Mouse (Mus musculus) liver, embryonic 13.5 days (tissue): ENCODE measurements around the gene Npy1r. TPM values are rescaled to one million over a fixed set of nuclear protein-coding genes. Genes with fewer than 3 reads are reported as not detected.
A peak's percentile ranks its signal among the peaks of the same experiment; 100 is the strongest.

ENCODE experiments used
- ATAC-seq: fragments of 200-750 bp; cut with Nextera tagmentation; 2 replicates; pipeline ENCODE4 v1.8.0; 2017; ENCODE audit warnings: low read depth, mild to moderate bottlenecking, moderate number of reproducible peaks, moderate library complexity
- DNase-seq: peaks from one replicate; pipeline ENCODE4 v3.0.0; 2022
- H3K27ac ChIP-seq: fragments of 300-500 bp; sonication (generic); 2 replicates; pipeline ENCODE4 v1.5.1; 2015; ENCODE audit warnings: moderate library complexity, mild to moderate bottlenecking, inconsistent platforms
- H3K27me3 ChIP-seq: fragments of 300-500 bp; sonication (generic); 2 replicates; pipeline ENCODE4 v1.6.1; 2015; ENCODE audit warnings: mild to moderate bottlenecking, inconsistent platforms
- H3K36me3 ChIP-seq: fragments of 300-500 bp; sonication (generic); 2 replicates; pipeline ENCODE4 v1.6.1; 2015; ENCODE audit warnings: mild to moderate bottlenecking, inconsistent platforms
- H3K4me1 ChIP-seq: fragments of 300-500 bp; sonication (generic); replicated peaks from 2 replicates; pipeline ENCODE4 v1.6.1; 2015; ENCODE audit warnings: inconsistent platforms
- H3K4me2 ChIP-seq: fragments of 300-500 bp; sonication (generic); 2 replicates; pipeline ENCODE4 v1.6.1; 2015; ENCODE audit warnings: inconsistent platforms, mild to moderate bottlenecking, moderate library complexity
- H3K4me3 ChIP-seq: fragments of 300-500 bp; sonication (generic); replicated peaks from 2 replicates; pipeline ENCODE4 v1.5.1; 2015; ENCODE audit warnings: mild to moderate bottlenecking, inconsistent platforms
- H3K9ac ChIP-seq: fragments of 300-500 bp; sonication (generic); 2 replicates; pipeline ENCODE4 v1.6.1; 2015; ENCODE audit warnings: mild to moderate bottlenecking, inconsistent platforms
- H3K9me3 ChIP-seq: fragments of 300-500 bp; sonication (generic); replicated peaks from 2 replicates; pipeline ENCODE4 v1.6.1; 2016; ENCODE audit warnings: inconsistent platforms
- WGBS: fragments of 180-500 bp; shearing (Covaris S2); methylation state at CpG from one replicate; pipeline ENCODE4 v1.1.7; 2015; ENCODE audit not compliant: insufficient replicate concordance; 5-methylcytosine and 5-hydroxymethylcytosine counted together
- polyA plus RNA-seq: library from polyadenylated mRNA; unstranded; fragments of >200 nt; fragmentation: Nextera tagmentation; extraction: Ambion mirVana; gene quantifications from 2 replicates; pipeline ENCODE4 v1.2.1, GENCODE M21; 2015

Gene Npy1r
- 0.09 and 0.10 TPM in 2 replicates for polyA plus RNA-seq

- Histone ChIP-seq H3K27me3 (peaks cover 30% of the 10 kb centered on the region), H3K4me3 (peak within 1 kb of the TSS; percentile 18; the same call in 1 of the 2 replicates), H3K9ac (no peak within 1 kb of the TSS), H3K4me2 (peak within 1 kb of the TSS; percentile 29; the same call in 1 of the 2 replicates), H3K27ac (no peak within 1 kb of the TSS), H3K9me3 (no peaks in the 10 kb centered on the region), H3K4me1 (no peaks in the 10 kb centered on the region), H3K36me3 (no peaks in the 10 kb centered on the region)
- WGBS, result 3% methylated on average over 30 of the region's 30 CpGs
- DNase-seq, result no peak
- ATAC-seq, result no peak
These were observed at the start of gene Npy1r for GRCm38 (mm10) chr8:66696970-66697843. Gene Npy1r (plus strand): TSS chr8:66697192.

DNA sequence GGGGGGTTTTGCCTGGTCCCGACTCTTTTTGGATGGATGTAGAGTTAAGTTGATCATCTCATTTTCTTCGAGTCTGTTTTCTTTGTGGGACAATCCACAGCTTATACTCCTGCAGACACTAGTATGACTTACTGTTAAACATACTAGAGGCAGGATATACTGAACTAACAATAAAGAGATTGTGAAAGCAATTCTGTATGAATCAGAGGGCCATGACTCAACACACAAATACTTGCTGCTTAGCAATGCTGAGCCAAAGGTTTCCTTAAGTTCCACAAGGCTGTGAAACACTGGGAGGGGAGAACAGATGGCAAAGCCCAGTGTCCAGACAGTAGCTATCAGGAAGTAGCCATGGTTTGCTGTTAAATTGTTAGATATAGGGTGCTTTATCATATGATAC lies 15.7 kb upstream of the Npy1r start:
- WGBS, result 54% methylated on average over 2 of the region's 2 CpGs
- DNase-seq (no peak), ATAC-seq (no peak)

GRCm38 (mm10) chr8:66687511-66688329 lies 9.3 kb upstream of the Npy1r start, which contains the start of gene Npy5r:
Gene Npy5r (minus strand): TSS chr8:66688128.
- ATAC-seq (no peak), DNase-seq (no peak)
- Histone ChIP-seq H3K9ac (no peak within 1 kb of the TSS), H3K36me3 (no peaks in the 10 kb centered on the region), H3K4me3 (0 out of 2 replicates have a peak within 1 kb of the TSS, but pooled peaks have one; percentile 10), H3K9me3 (no peaks in the 10 kb centered on the region), H3K4me1 (no peaks in the 10 kb centered on the region), H3K27ac (no peak within 1 kb of the TSS), H3K27me3 (peaks cover 17% of the 10 kb centered on the region), H3K4me2 (peak within 1 kb of the TSS; percentile 39; the same call in 1 of the 2 replicates)
- WGBS, result 3% methylated on average over 43 of the region's 43 CpGs

More for the DNA sequence above, 15.7 kb upstream of the Npy1r start:
- H3K4me3 ChIP-seq, result no peak overlapping the region
- no peaks in the 10 kb centered on the region for H3K4me1 ChIP-seq
- no peaks in the 10 kb centered on the region for H3K36me3 ChIP-seq
- no peak overlapping the region for H3K9ac ChIP-seq
- H3K9me3 ChIP-seq, result no peaks in the 10 kb centered on the region
- no peak overlapping the region for H3K27ac ChIP-seq
- no peak overlapping the region for H3K4me2 ChIP-seq
- no peaks in the 10 kb centered on the region for H3K27me3 ChIP-seq

- 49% methylated on average over 6 of the region's 6 CpGs for WGBS
- H3K4me3 ChIP-seq, result no peak overlapping the region
These were observed 8.6 kb upstream of the Npy1r start for GRCm38 (mm10) chr8:66688395-66688794.

GRCm38 (mm10) chr8:66688799-66689198 lies 8.2 kb upstream of the Npy1r start:
- ATAC-seq (no peak), DNase-seq (no peak)
- H3K4me2 ChIP-seq, result no peak overlapping the region
- H3K4me1 ChIP-seq, result no peaks in the 10 kb centered on the region
- H3K36me3 ChIP-seq, result no peaks in the 10 kb centered on the region
- peaks cover 17% of the 10 kb centered on the region for H3K27me3 ChIP-seq
- H3K9me3 ChIP-seq, result no peaks in the 10 kb centered on the region
- H3K4me3 ChIP-seq, result no peak overlapping the region
- WGBS, result 39% methylated on average over 4 of the region's 4 CpGs
- H3K9ac ChIP-seq, result no peak overlapping the region
- no peak overlapping the region for H3K27ac ChIP-seq

More at GRCm38 (mm10) chr8:66688395-66688794, 8.6 kb upstream of the Npy1r start:
- H3K9ac ChIP-seq, result no peak overlapping the region
- H3K4me2 ChIP-seq, result no peak overlapping the region
- H3K27ac ChIP-seq, result no peak overlapping the region
- H3K27me3 ChIP-seq, result peaks cover 17% of the 10 kb centered on the region
- ATAC-seq (no peak), DNase-seq (no peak)
- no peaks in the 10 kb centered on the region for H3K4me1 ChIP-seq
- H3K9me3 ChIP-seq, result no peaks in the 10 kb centered on the region
- H3K36me3 ChIP-seq, result no peaks in the 10 kb centered on the region

GRCm38 (mm10) chr8:66690402-66690801 lies 6.6 kb upstream of the Npy1r start:
- Histone ChIP-seq H3K4me2 (no peak overlapping the region), H3K36me3 (no peaks in the 10 kb centered on the region), H3K9ac (no peak overlapping the region), H3K27me3 (peaks cover 17% of the 10 kb centered on the region), H3K4me3 (no peak overlapping the region), H3K9me3 (no peaks in the 10 kb centered on the region), H3K27ac (no peak overlapping the region), H3K4me1 (no peaks in the 10 kb centered on the region)
- no peak for DNase-seq
- 61% methylated on average over 5 of the region's 5 CpGs for WGBS
- ATAC-seq, result no peak

DNA sequence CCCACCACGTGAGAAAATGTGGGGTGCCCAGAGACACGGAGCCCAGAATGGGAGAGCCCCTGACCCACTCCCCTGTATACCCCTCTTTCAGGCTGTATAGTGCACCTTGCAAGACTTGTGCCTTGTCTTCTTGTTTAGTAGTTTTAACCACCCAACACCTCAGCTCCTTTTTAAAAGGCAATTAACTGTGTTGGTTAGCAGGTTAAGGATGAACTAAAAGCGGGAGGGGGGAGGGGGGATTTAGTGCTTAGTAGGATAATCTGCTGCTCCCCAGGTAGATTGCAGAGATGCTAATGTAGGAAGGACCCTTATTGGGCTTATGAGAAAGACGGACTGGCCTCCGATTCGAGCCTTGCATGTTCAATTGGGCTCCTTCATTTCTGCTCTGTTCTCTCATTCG lies 1.0 kb downstream of the Npy1r start:
- Histone ChIP-seq H3K4me3 (no peak overlapping the region), H3K9ac (no peak overlapping the region), H3K9me3 (no peaks in the 10 kb centered on the region), H3K27ac (no peak overlapping the region), H3K27me3 (peaks cover 30% of the 10 kb centered on the region), H3K4me2 (no peak overlapping the region), H3K36me3 (no peaks in the 10 kb centered on the region), H3K4me1 (no peaks in the 10 kb centered on the region)
- DNase-seq (no peak), ATAC-seq (no peak)
- WGBS, result 16% methylated on average over 7 of the region's 7 CpGs

GRCm38 (mm10) chr8:66698782-66699181 lies 1.8 kb downstream of the Npy1r start:
- no peak for ATAC-seq
- no peaks in the 10 kb centered on the region for H3K4me1 ChIP-seq
- no peak overlapping the region for H3K9ac ChIP-seq
- 52% methylated on average over 7 of the region's 7 CpGs for WGBS
- no peaks in the 10 kb centered on the region for H3K9me3 ChIP-seq
- no peak overlapping the region for H3K27ac ChIP-seq
- no peak overlapping the region for H3K4me2 ChIP-seq
- no peak overlapping the region for H3K4me3 ChIP-seq
- peaks cover 30% of the 10 kb centered on the region for H3K27me3 ChIP-seq
- no peak for DNase-seq
- no peaks in the 10 kb centered on the region for H3K36me3 ChIP-seq

GRCm38 (mm10) chr8:66714324-66714975 lies 17.5 kb downstream of the Npy1r start:
- Histone ChIP-seq H3K36me3 (no peaks in the 10 kb centered on the region), H3K9me3 (no peaks in the 10 kb centered on the region), H3K27ac (no peak overlapping the region), H3K4me1 (no peaks in the 10 kb centered on the region), H3K9ac (no peak overlapping the region), H3K27me3 (no peaks in the 10 kb centered on the region), H3K4me3 (no peak overlapping the region), H3K4me2 (no peak overlapping the region)
- 76% methylated on average over 7 of the region's 7 CpGs for WGBS
- ATAC-seq, result no peak
- no peak for DNase-seq

DNA sequence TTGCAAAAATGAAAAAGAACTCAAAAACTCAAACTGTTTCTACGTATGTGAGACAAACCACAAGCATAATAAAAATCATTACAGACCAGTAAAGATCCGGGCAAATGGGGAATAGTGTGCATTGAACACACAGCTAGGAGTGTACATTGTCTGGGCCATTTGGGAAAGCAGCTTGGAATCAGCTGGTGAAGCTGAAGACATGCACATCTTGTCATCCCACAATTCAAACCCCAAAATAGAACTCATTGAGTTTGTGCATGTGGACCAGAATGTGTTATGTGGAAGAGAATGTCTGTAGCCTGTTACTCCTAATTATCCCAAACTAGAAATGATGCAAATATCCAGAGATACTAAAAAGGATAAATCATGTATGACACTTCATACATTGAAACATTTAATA lies 25.8 kb downstream of the Npy1r start:
- DNase-seq, result no peak
- H3K4me3 ChIP-seq, result no peak overlapping the region
- no peak for ATAC-seq
- H3K36me3 ChIP-seq, result no peaks in the 10 kb centered on the region
- no peak overlapping the region for H3K27ac ChIP-seq
- H3K27me3 ChIP-seq, result no peaks in the 10 kb centered on the region
- no peak overlapping the region for H3K4me2 ChIP-seq
- H3K4me1 ChIP-seq, result no peaks in the 10 kb centered on the region
- no peak overlapping the region for H3K9ac ChIP-seq
- 64% methylated on average over 2 of the region's 2 CpGs for WGBS
- H3K9me3 ChIP-seq, result no peaks in the 10 kb centered on the region

DNA sequence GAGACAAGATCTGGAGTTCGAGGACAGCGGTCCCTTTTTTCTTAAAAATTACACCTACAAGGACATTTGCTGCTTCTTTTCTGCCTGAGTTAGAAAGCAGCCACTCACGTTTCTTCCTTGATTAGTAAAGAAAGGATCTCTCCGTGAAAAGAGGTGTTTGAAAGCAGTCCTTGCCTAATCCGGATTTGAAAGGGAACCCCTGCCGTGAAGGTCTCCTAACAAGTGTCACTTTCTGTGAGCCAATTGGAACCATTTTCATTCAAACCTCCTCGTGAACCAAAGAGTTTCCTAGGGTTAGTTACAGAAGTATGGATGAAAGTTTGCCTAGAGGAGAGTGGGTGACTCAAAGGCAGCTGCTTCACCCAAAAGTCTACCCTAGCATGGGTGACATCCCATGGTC lies 32.5 kb downstream of the Npy1r start:
- H3K9me3 ChIP-seq, result no peaks in the 10 kb centered on the region
- H3K27me3 ChIP-seq, result no peaks in the 10 kb centered on the region
- ATAC-seq, result no peak
- H3K27ac ChIP-seq, result no peak overlapping the region
- no peak for DNase-seq
- WGBS, result 43% methylated on average over 7 of the region's 7 CpGs
- no peaks in the 10 kb centered on the region for H3K4me1 ChIP-seq
- no peak overlapping the region for H3K9ac ChIP-seq
- no peak overlapping the region for H3K4me2 ChIP-seq
- H3K36me3 ChIP-seq, result no peaks in the 10 kb centered on the region
- no peak overlapping the region for H3K4me3 ChIP-seq
